Mouse (Mus musculus) gastrocnemius, postnatal 36 days (tissue): ENCODE measurements around the gene Mrpl45. TPM values are rescaled to one million over a fixed set of nuclear protein-coding genes. Genes with fewer than 3 reads are reported as not detected.
A peak's percentile ranks its signal among the peaks of the same experiment; 100 is the strongest.
"Not testable (repeated sequence)": the region's sequence is repeated elsewhere in the genome, so short reads cannot be mapped to it uniquely, and the experiment has no call there.

Experiments used
- DNase-seq, 2 experiments: peaks; one replicate each; pipeline ENCODE4 v3.0.0; 2022
- intact Hi-C: fragments of 180-260 bp; cut with DNase I; formaldehyde crosslinking; loops from one replicate; pipeline ENCODE4 v1.15.1; 2025
- total RNA-seq, 2 experiments: library from RNA; stranded (reverse); gene quantifications; 2 replicates each; pipeline ENCODE4 v1.2.3; 2021

Gene Mrpl45
- total RNA-seq, 2 experiments from 2014 or later: 33.5 to 37.9 TPM

GRCm38 (mm10) chr11:97354646-97355045 is 39.1 kb downstream of the Mrpl45 start:
- no peak for DNase-seq
- intact Hi-C loops: no loop called here

GRCm38 (mm10) chr11:97355247-97355646 is 39.7 kb downstream of the Mrpl45 start:
- no peak for DNase-seq
- intact Hi-C loops: no loop called here

- DNase-seq: peak; percentile 51 to 68
- intact Hi-C loops: not testable (repeated sequence)
These were observed 42.1 kb downstream of the Mrpl45 start for GRCm38 (mm10) chr11:97357663-97358062.

- intact Hi-C loops: no loop called here
- DNase-seq: peak; percentile 94 to 95
These were observed 46.6 kb downstream of the Mrpl45 start, which contains the start of gene Socs7 for GRCm38 (mm10) chr11:97361948-97362648. Gene Socs7 (plus strand): TSS chr11:97362551.

- peak in 1 of 2 experiments; percentile 47 for DNase-seq
- intact Hi-C loops: no loop called here
These were observed 47.1 kb downstream of the Mrpl45 start for GRCm38 (mm10) chr11:97362649-97362942.

GRCm38 (mm10) chr11:97362943-97363643 is 47.6 kb downstream of the Mrpl45 start:
- intact Hi-C loops: no loop called here
- DNase-seq: peak in 1 of 2 experiments; percentile 33

GRCm38 (mm10) chr11:97363644-97363995 is 48.1 kb downstream of the Mrpl45 start:
- intact Hi-C loops: no loop called here
- no peak for DNase-seq

DNA sequence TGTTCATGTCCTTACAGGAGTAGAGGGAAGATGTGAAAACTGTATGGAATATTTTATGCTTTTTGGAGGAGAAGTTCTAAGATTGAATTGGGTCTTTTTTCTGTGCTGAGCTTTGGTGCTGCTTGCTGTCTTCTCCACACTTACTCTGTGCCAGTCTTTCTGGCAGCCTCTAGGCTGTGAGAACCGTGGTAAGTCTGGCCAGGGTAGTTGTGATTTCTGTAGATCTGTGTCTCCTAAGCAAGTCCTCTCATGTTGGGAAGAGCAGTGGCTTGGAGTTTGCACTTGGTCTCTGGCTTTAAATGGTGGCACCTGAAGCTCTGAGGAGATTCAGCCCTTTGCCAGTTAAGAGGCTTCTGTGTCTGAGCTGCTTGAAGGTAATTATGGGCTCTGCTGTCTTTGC is 50.0 kb downstream of the Mrpl45 start:
- no peak for DNase-seq
- intact Hi-C loops: no loop called here

DNA sequence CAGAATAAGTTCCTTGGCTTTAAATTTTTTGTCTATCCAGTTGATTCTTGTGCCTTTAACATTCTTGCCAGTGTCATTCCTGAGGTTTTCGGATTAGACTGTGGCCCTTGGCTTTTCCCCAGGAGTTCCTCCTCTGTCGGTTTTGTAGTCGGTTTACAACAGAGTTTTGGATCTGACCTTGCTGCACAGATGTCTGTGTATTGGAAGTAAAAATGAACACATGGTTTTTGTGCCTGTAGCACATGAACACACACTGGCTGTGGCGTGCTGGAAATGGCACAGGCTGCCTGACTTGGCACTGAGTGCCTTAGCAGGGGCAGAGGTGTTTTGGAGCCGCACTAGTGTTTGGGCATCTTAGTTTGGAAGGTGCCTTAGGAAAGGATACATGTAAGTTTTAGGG is 53.0 kb downstream of the Mrpl45 start:
- DNase-seq: no peak

DNA sequence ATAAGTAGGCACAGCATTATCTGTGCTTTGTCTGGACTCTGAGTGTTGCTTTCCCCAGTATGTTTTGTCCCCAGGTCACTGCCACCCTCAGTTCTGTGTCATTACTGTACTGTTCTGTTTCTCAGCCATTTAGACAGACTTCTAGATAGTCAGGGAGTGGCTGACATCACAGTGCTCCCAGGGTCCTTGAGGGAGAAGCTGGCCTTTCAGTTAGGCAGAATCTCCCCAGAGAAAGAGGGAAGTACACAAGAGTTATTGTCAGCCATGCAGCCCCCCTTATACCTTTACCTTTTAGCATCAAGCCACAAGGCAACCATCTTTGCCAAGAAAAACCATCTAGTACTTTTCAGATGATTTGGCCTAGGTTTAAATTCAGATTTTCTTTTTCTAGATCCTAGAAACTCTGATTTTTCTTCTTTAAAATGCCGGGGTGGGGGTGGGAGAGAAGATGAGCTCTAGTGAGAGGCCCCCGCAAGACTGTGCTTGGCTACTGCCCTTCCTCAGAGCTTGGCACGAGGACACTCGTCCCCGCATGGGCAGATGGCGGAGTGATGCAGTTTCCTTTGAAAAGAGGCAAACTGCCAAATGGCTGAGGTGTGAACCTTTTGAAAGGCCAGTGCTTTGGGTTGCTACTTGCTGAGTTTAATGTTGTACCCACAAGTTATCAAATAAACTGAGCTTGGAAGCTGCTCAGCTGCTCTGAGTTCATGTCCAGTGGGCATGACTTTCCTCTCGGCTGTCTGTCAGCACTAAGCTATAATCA is 55.0 kb downstream of the Mrpl45 start:
- DNase-seq: no peak
- intact Hi-C loops: no loop called here

More for the DNA sequence above, 53.0 kb downstream of the Mrpl45 start:
- intact Hi-C loops: no loop called here

- intact Hi-C loops: no loop called here
- no peak for DNase-seq
These were observed 56.8 kb downstream of the Mrpl45 start for GRCm38 (mm10) chr11:97372159-97372864.

GRCm38 (mm10) chr11:97373402-97373801 is 57.9 kb downstream of the Mrpl45 start:
- no peak for DNase-seq
- intact Hi-C loops: no loop called here

Other genes starting within 250 kb of the Mrpl45 start
- under 1 TPM; 0.44 to 0.69 TPM for gene Tbx21, start 200.4 kb upstream of the Mrpl45 start, total RNA-seq
- 1 to 10 TPM; 5.9 to 6.6 TPM for gene Tbkbp1, start 164.2 kb upstream of the Mrpl45 start, total RNA-seq
- 10 to 100 TPM; 46.2 to 52.3 TPM for gene Kpnb1, start 127.8 kb upstream of the Mrpl45 start, total RNA-seq
- 10 to 100 TPM; 51.5 to 56.9 TPM for gene Npepps, start 35.1 kb upstream of the Mrpl45 start, total RNA-seq
- gene Gpr179, start 36.4 kb downstream of the Mrpl45 start, total RNA-seq: under 1 TPM in 1 of 2 experiments, not detected in 1; 0.03 TPM
- 10 to 100 TPM; 42.0 to 43.4 TPM for gene Socs7, start 46.8 kb downstream of the Mrpl45 start, total RNA-seq
- gene Arhgap23, start 99.8 kb downstream of the Mrpl45 start, total RNA-seq: 1 to 10 TPM; 5.4 to 6.6 TPM
- not detected for gene 4933428G20Rik, start 184.6 kb downstream of the Mrpl45 start, total RNA-seq